Mouse (Mus musculus): ENCODE data around the gene Cul4a. TPM values are rescaled to one million over a fixed set of nuclear protein-coding genes. Genes with fewer than 3 reads are reported as not detected.
"Not testable (repeated sequence)": the region's sequence is repeated elsewhere in the genome, so short reads cannot be mapped to it uniquely, and the experiment has no call there.

Cul4a gene
- polyA plus RNA-seq, 1 experiment from 2014 or later, result 98.9 TPM

DNA sequence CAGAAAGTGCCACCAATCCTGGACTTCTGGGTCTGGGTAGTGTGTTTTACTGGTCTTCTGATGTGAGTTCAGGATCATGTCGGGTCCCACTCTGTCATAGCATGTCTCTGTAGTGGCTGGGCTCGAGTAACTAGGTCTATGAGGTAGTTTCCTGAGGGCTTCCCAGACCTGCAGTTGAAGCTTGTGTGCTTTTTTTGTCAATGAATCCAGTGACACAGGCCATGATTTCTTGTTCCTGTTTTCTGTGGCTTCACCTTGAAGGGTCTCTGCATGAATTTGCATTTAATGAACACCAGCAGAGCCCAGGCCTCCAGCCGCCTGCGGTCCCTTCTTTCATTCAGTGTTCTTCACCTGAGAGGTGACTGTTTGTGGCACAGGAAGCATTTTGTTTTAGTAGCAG, 7.8 kb downstream of the Cul4a start:
- 90% methylated on average over 4 of the region's 4 CpGs for WGBS
- Histone ChIP-seq H3K4me3 (ENCODE audit: low read depth, low read length) (no peak overlapping the region), H3K27me3 (ENCODE audit: insufficient read depth, low read length) (no peaks in the 10 kb centered on the region), H3K4me2 (no peak overlapping the region), H3K4me1 (ENCODE audit: insufficient read depth) (no peaks in the 10 kb centered on the region), H3K36me3 (ENCODE audit: insufficient read depth) (peaks cover 22% of the 10 kb centered on the region; the same call in 1 of the 2 replicates), H3K9ac (no peak overlapping the region), H3K27ac (ENCODE audit: low read depth) (no peak overlapping the region), H3K9me3 (ENCODE audit: low read depth, low read length) (no peaks in the 10 kb centered on the region)
- no peak for TF ChIP-seq CTCF (IDR thresholded peaks at IDR 0.05; ENCODE audit: low read depth)
- no peak for DNase-seq
- ATAC-seq (ENCODE audit: insufficient read depth), result no peak

- DNase-seq (no peak), ATAC-seq (ENCODE audit: insufficient read depth) (no peak)
- Histone ChIP-seq H3K36me3 (ENCODE audit: insufficient read depth) (peaks cover 43% of the 10 kb centered on the region; the same call in 1 of the 2 replicates), H3K27ac (ENCODE audit: low read depth) (no peak overlapping the region), H3K4me3 (ENCODE audit: low read depth, low read length) (no peak overlapping the region), H3K9me3 (ENCODE audit: low read depth, low read length) (no peaks in the 10 kb centered on the region), H3K27me3 (ENCODE audit: insufficient read depth, low read length) (no peaks in the 10 kb centered on the region), H3K9ac (no peak overlapping the region), H3K4me1 (ENCODE audit: insufficient read depth) (no peaks in the 10 kb centered on the region), H3K4me2 (no peak overlapping the region)
- no peak for TF ChIP-seq CTCF (IDR thresholded peaks at IDR 0.05; ENCODE audit: low read depth)
- WGBS, result 96% methylated on average over 2 of the region's 2 CpGs
Measured at GRCm38 (mm10) chr8:13117096-13117495, 11.7 kb downstream of the Cul4a start.

DNA sequence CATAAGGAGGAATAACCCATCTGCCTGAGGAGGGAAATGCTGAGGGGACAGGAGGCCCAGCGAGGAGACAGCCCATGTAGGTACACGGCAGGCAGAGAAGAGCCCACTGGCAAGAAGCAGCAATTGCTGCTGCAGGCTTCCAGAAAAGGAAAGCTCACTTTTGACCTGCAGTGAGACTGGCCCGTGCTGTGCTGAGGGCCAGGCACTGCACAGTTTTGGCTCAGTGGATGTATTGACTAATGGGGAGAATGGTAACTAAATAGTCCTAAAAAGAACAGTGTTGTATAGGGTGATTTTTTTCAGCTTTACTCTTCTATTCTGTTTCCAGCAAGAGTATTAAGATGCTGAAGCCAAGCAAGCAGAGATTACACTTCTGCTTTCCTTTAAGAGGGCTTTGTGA, 13.1 kb downstream of the Cul4a start:
- no peak for TF ChIP-seq CTCF (IDR thresholded peaks at IDR 0.05; ENCODE audit: low read depth)
- no peaks in the 10 kb centered on the region for H3K4me1 ChIP-seq (ENCODE audit: insufficient read depth)
- no peak overlapping the region for H3K27ac ChIP-seq (ENCODE audit: low read depth)
- H3K4me3 ChIP-seq (ENCODE audit: low read depth, low read length), result no peak overlapping the region
- DNase-seq (no peak), ATAC-seq (ENCODE audit: insufficient read depth) (no peak)
- no peaks in the 10 kb centered on the region for H3K27me3 ChIP-seq (ENCODE audit: insufficient read depth, low read length)
- WGBS, result 81% methylated on average over 3 of the region's 3 CpGs
- H3K9ac ChIP-seq, result no peak overlapping the region
- H3K4me2 ChIP-seq, result no peak overlapping the region
- H3K9me3 ChIP-seq (ENCODE audit: low read depth, low read length), result no peaks in the 10 kb centered on the region
- H3K36me3 ChIP-seq (ENCODE audit: insufficient read depth), result peaks cover 49% of the 10 kb centered on the region

DNA sequence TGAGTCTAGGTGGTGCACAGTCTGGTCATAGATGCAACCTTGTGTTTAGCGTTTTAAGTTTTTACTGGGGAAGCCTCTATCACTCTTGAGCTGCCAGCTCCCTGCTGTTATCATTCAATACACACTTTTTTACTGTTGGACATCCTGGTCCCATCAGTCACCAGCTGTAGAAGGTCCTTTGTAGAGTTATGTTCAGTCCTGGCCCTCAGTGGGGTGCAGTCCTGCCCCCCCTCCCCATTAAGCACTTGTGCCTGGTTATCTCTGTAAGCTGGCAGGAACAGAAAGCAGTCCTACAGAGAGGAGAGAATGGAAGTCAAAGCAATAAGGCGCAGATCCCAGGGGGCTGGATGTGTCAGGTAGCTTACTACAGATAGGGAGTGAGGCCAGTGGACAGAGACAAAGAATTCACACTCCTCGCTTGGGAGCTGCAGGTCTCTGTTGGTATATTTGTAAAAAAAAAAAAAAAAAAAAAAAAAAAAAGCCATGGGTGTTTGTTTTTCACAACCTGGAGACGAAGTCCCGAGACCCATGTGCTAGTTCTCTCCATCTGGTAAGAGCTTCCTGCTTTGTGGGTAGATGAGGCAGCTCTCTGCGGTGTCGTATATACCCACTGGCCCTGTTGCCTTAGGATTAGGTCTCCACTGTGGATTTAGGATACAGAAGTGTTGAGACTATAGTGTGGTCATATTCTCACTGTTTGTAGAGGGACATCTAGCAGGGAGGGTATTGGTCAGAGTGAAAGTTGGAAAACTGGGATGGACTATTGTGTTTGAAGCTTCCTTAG, 15.7 kb downstream of the Cul4a start:
- TF ChIP-seq CTCF (IDR thresholded peaks at IDR 0.05; ENCODE audit: low read depth), result no peak
- WGBS, result 80% methylated on average over 7 of the region's 7 CpGs

DNA sequence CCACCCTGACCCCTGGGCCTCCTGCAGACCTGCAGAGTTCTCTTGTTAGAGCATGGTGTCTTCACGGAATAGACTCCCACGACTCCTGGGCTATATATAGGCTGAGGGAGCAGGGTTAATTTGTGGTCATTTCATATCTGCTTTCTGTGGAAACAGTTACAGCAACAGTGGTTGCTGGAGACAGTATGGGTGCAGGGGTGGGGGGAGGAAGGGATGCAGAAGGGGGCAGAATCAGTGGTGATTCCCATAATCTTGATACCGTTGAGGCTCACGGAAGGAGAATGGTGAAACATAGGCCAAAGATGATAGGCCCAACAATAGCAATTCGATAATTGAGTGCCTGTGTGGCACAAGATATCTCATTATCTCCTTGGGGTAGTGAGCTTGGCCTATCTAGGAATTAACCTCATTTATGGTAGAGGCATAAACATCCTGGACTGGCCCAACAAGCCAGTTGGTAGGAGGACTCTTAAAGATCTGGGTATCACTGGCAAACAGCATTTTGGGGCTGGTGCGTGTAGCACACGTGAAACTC, 17.5 kb downstream of the Cul4a start:
- Histone ChIP-seq H3K4me3 (ENCODE audit: low read depth, low read length) (no peak overlapping the region), H3K27ac (ENCODE audit: low read depth) (no peak overlapping the region), H3K4me2 (no peak overlapping the region), H3K9ac (no peak overlapping the region), H3K27me3 (ENCODE audit: insufficient read depth, low read length) (no peaks in the 10 kb centered on the region), H3K4me1 (ENCODE audit: insufficient read depth) (no peaks in the 10 kb centered on the region), H3K9me3 (ENCODE audit: low read depth, low read length) (no peaks in the 10 kb centered on the region), H3K36me3 (ENCODE audit: insufficient read depth) (peaks cover 76% of the 10 kb centered on the region)
- no peak for TF ChIP-seq CTCF (IDR thresholded peaks at IDR 0.05; ENCODE audit: low read depth)
- 89% methylated on average over 7 of the region's 7 CpGs for WGBS
- ATAC-seq (ENCODE audit: insufficient read depth) (no peak), DNase-seq (no peak)

More for the DNA sequence above, 15.7 kb downstream of the Cul4a start:
- Histone ChIP-seq H3K27ac (ENCODE audit: low read depth) (no peak overlapping the region), H3K4me1 (ENCODE audit: insufficient read depth) (no peaks in the 10 kb centered on the region), H3K9me3 (ENCODE audit: low read depth, low read length) (no peaks in the 10 kb centered on the region), H3K4me3 (ENCODE audit: low read depth, low read length) (no peak overlapping the region), H3K36me3 (ENCODE audit: insufficient read depth) (peaks cover 62% of the 10 kb centered on the region), H3K27me3 (ENCODE audit: insufficient read depth, low read length) (no peaks in the 10 kb centered on the region), H3K9ac (no peak overlapping the region), H3K4me2 (no peak overlapping the region)
- ATAC-seq (ENCODE audit: insufficient read depth), result no peak
- DNase-seq, result no peak

GRCm38 (mm10) chr8:13124897-13125296, 19.5 kb downstream of the Cul4a start:
- Histone ChIP-seq H3K4me1 (ENCODE audit: insufficient read depth) (no peaks in the 10 kb centered on the region), H3K27me3 (ENCODE audit: insufficient read depth, low read length) (no peaks in the 10 kb centered on the region), H3K9me3 (ENCODE audit: low read depth, low read length) (no peaks in the 10 kb centered on the region), H3K4me2 (no peak overlapping the region), H3K4me3 (ENCODE audit: low read depth, low read length) (no peak overlapping the region), H3K9ac (no peak overlapping the region), H3K36me3 (ENCODE audit: insufficient read depth) (peaks cover 85% of the 10 kb centered on the region), H3K27ac (ENCODE audit: low read depth) (no peak overlapping the region)
- ATAC-seq (ENCODE audit: insufficient read depth), result no peak
- WGBS, result 81% methylated on average over 8 of the region's 8 CpGs
- DNase-seq, result no peak
- TF ChIP-seq CTCF (IDR thresholded peaks at IDR 0.05; ENCODE audit: low read depth), result no peak

- peak; percentile 59 for TF ChIP-seq CTCF (IDR thresholded peaks at IDR 0.05; ENCODE audit: low read depth)
- WGBS, result 74% methylated on average over 9 of the region's 9 CpGs
- ATAC-seq (ENCODE audit: insufficient read depth); H3K27me3 ChIP-seq (ENCODE audit: insufficient read depth, low read length); H3K9ac ChIP-seq; H3K9me3 ChIP-seq (ENCODE audit: low read depth, low read length); H3K27ac ChIP-seq (ENCODE audit: low read depth); H3K4me3 ChIP-seq (ENCODE audit: low read depth, low read length); H3K4me1 ChIP-seq (ENCODE audit: insufficient read depth); H3K4me2 ChIP-seq: not testable (repeated sequence)
- DNase-seq, result peak; percentile 84
- peaks cover 96% of the 10 kb centered on the region for H3K36me3 ChIP-seq (ENCODE audit: insufficient read depth)
Measured at GRCm38 (mm10) chr8:13132220-13132619, 26.8 kb downstream of the Cul4a start.
